8 mouse cellular contexts compared by ENCODE assay signal in genomic region chr1:164454747-164455400, GRCm38 (mm10). TPM values are rescaled to one million over a fixed set of nuclear protein-coding genes. Genes with fewer than 3 reads are reported as not detected.
DNase-seq lines count a peak whose midpoint lies in the region; ATAC-seq and TF ChIP-seq lines count a peak whose summit lies in the region.

No protein-coding gene starts in this region.

- peak overlapping the region; percentile 71 for H3K27ac ChIP-seq in cortical plate, adult 2 months (ENCODE audit: insufficient read depth, low read length)
- peak overlapping the region; percentile 79 for H3K27ac ChIP-seq in heart, embryonic 15.5 days
- H3K27ac ChIP-seq in liver, embryonic 16.5 days (ENCODE audit: low read length) = peak overlapping the region; percentile 37; the same call in 1 of the 2 replicates

- H3K9me3 ChIP-seq in heart, embryonic 15.5 days (replicated peaks) = no peaks in the 10 kb centered on the region
- H3K9me3 ChIP-seq in liver, embryonic 16.5 days (replicated peaks; ENCODE audit: control insufficient read depth, low read length) = no peaks in the 10 kb centered on the region

- peaks cover 7% of the 10 kb centered on the region for H3K4me1 ChIP-seq in cortical plate, adult 2 months (ENCODE audit: control insufficient read depth, insufficient read depth, low read length)
- peaks cover 53% of the 10 kb centered on the region for H3K4me1 ChIP-seq in heart, embryonic 15.5 days (replicated peaks)
- no peaks in the 10 kb centered on the region; the same call in none of the 2 replicates for H3K4me1 ChIP-seq in liver, embryonic 16.5 days (ENCODE audit: control insufficient read depth, low read depth, low read length)

- peak; percentile 10; the same call in 1 of the 2 replicates for ATAC-seq in cerebellum, adult (ENCODE audit: insufficient number of reproducible peaks, low FRiP score, low TSS enrichment)
- no peak for ATAC-seq in heart, embryonic 15.5 days (replicated peaks; ENCODE audit: insufficient number of reproducible peaks, insufficient read depth, low FRiP score, low read depth)
- no peak for ATAC-seq in liver, embryonic 16.5 days (ENCODE audit: low read depth)

- peaks cover 15% of the 10 kb centered on the region; the same call in 1 of the 2 replicates for H3K36me3 ChIP-seq in heart, embryonic 15.5 days
- H3K36me3 ChIP-seq in liver, embryonic 16.5 days (ENCODE audit: control insufficient read depth, insufficient read depth) = no peaks in the 10 kb centered on the region

- WGBS in heart, embryonic 15.5 days = 21% methylated on average over 14 of the region's 14 CpGs
- 47% methylated on average over 14 of the region's 14 CpGs for WGBS in liver, embryonic 16.5 days (ENCODE audit: insufficient replicate concordance)

- no peak for DNase-seq in cerebellum, postnatal 4 days (ENCODE audit: low spot score in 2 of 2)
- peak; percentile 75 for DNase-seq in kidney, postnatal 14 days
- DNase-seq in retina, embryonic 14.5 days (ENCODE audit: low spot score) = peak; percentile 59
- DNase-seq in ovary, postnatal 10 days (ENCODE audit: low spot score) = no peak

- peak overlapping the region; percentile 65 for H3K4me2 ChIP-seq in heart, embryonic 15.5 days
- H3K4me2 ChIP-seq in liver, embryonic 16.5 days (ENCODE audit: low read depth, low read length) = peak overlapping the region; percentile 42

- TF ChIP-seq CTCF in cortical plate, adult 2 months (IDR thresholded peaks at IDR 0.05; ENCODE audit: extremely low read depth, insufficient read depth, low read length) = no peak

- H3K9ac ChIP-seq in heart, embryonic 15.5 days = peak overlapping the region; percentile 52
- H3K9ac ChIP-seq in liver, embryonic 16.5 days (ENCODE audit: low read depth, low read length) = no peak overlapping the region

- H3K4me3 ChIP-seq in cortical plate, adult 2 months (ENCODE audit: insufficient read depth, low read length) = peak overlapping the region; percentile 51
- H3K4me3 ChIP-seq in heart, embryonic 15.5 days = peak overlapping the region; percentile 71
- H3K4me3 ChIP-seq in liver, embryonic 16.5 days (ENCODE audit: low read depth, low read length) = peak overlapping the region; percentile 31

- TF ChIP-seq POLR2A in cortical plate, adult 2 months (IDR thresholded peaks at IDR 0.05; ENCODE audit: extremely low read depth, insufficient read depth, low read length) = peak; percentile 98

- H3K27me3 ChIP-seq in heart, embryonic 15.5 days = peaks cover 9% of the 10 kb centered on the region; the same call in 1 of the 2 replicates
- peaks cover 46% of the 10 kb centered on the region for H3K27me3 ChIP-seq in liver, embryonic 16.5 days (ENCODE audit: control insufficient read depth, insufficient read depth, low read depth, low read length)

RNA-seq across cellular contexts. Expression of gene Atp1b1, which starts 3.3 kb away (rescaled TPM):
- 1,191 and 1,273 TPM in 2 replicates for polyA plus RNA-seq in cortical plate, adult 2 months (2012; rRNA removed)
- polyA plus RNA-seq in heart, embryonic 15.5 days (2015; fragmentation: Nextera tagmentation; extraction: Ambion mirVana) = 267 and 301 TPM in 2 replicates
- polyA plus RNA-seq in liver, embryonic 16.5 days (2015; fragmentation: Nextera tagmentation; extraction: Ambion mirVana) = 17.7 and 20.3 TPM in 2 replicates

Comparison
In these comparisons a context has a peak if more than half of its experiments do, and no peak if none do; other contexts are left out.
1. DNase-seq: peak in kidney, postnatal 14 days (single experiment) and retina, embryonic 14.5 days (single experiment); none in cerebellum, postnatal 4 days (0 of 2) and ovary, postnatal 10 days (single experiment).
2. RNA of gene Atp1b1, which starts 3.3 kb away (polyA plus RNA-seq): 1,191 to 1,273 TPM in cortical plate, adult 2 months and 267 to 301 TPM in heart, embryonic 15.5 days; 17.7 to 20.3 TPM in liver, embryonic 16.5 days; every median in the first group is over 10 times any median in the second.
3. Peak in every context shown above with its lines, with median percentiles within 50 percentile points of each other: H3K27ac ChIP-seq and H3K4me3 ChIP-seq.